Mouse (Mus musculus) kidney, postnatal 0 days (tissue): Measurements from ENCODE around the gene Mmp14. TPM values are rescaled to one million over a fixed set of nuclear protein-coding genes. Genes with fewer than 3 reads are reported as not detected.

ENCODE experiments used
- ATAC-seq: fragments of 200-750 bp; cut with Nextera tagmentation; replicated peaks from 2 replicates; pipeline ENCODE4 v1.8.0; 2017; ENCODE audit warnings: low read depth, moderate number of reproducible peaks, moderate TSS enrichment, moderate library complexity; ENCODE audit not compliant: low FRiP score
- DNase-seq: peaks from one replicate; pipeline ENCODE4 v3.0.0-alpha.2; 2016; ENCODE audit warnings: low spot score
- H3K27ac ChIP-seq: fragments of 300-500 bp; sonication (generic); 2 replicates; pipeline ENCODE4 v1.5.1; 2014; ENCODE audit warnings: mild to moderate bottlenecking
- H3K27me3 ChIP-seq: fragments of 300-500 bp; sonication (generic); 2 replicates; pipeline ENCODE4 v1.6.1; 2014; ENCODE audit warnings: low read length, mixed read lengths; ENCODE audit not compliant: insufficient read depth
- H3K36me3 ChIP-seq: fragments of 300-500 bp; sonication (generic); 2 replicates; pipeline ENCODE4 v1.6.1; 2014; ENCODE audit warnings: low read length, mixed read lengths; ENCODE audit not compliant: insufficient read depth
- H3K4me1 ChIP-seq: fragments of 300-500 bp; sonication (generic); replicated peaks from 2 replicates; pipeline ENCODE4 v1.6.1; 2014; ENCODE audit warnings: antibody characterized with exemption, low read length, mixed read lengths; ENCODE audit not compliant: insufficient read depth
- H3K4me2 ChIP-seq: fragments of 300-500 bp; sonication (generic); 2 replicates; pipeline ENCODE4 v1.6.1; 2014; ENCODE audit warnings: mild to moderate bottlenecking, low read length, moderate library complexity, mixed read lengths
- H3K4me3 ChIP-seq: fragments of 300-500 bp; sonication (generic); replicated peaks from 2 replicates; pipeline ENCODE4 v1.5.1; 2014; ENCODE audit warnings: low read depth, low read length
- H3K9ac ChIP-seq: fragments of 300-500 bp; sonication (generic); 2 replicates; pipeline ENCODE4 v1.6.1; 2014; ENCODE audit warnings: low read depth, low read length
- H3K9me3 ChIP-seq: fragments of 300-500 bp; sonication (generic); replicated peaks from 2 replicates; pipeline ENCODE4 v1.6.1; 2016; ENCODE audit warnings: low read length, inconsistent platforms, mixed read lengths
- CTCF ChIP-seq: IDR thresholded peaks from 2 replicates; pipeline ENCODE4 v1.5.1; 2016; ENCODE audit warnings: antibody characterized with exemption, low read depth, mild to moderate bottlenecking, moderate library complexity
- WGBS: fragments of 180-500 bp; shearing (Covaris S2); extraction: QIAGEN DNeasy Blood & Tissue Kit; methylation state at CpG from one replicate; pipeline ENCODE4 v1.1.7; 2014; 5-methylcytosine and 5-hydroxymethylcytosine counted together
- polyA plus RNA-seq: library from polyadenylated mRNA; unstranded; fragments of >200 nt; fragmentation: Nextera tagmentation; extraction: Ambion mirVana; gene quantifications from 2 replicates; pipeline ENCODE4 v1.2.1, GENCODE M21; 2015

Mmp14 gene
- polyA plus RNA-seq, 1 experiment from 2014 or later = 107 TPM

GRCm38 (mm10) chr14:54453566-54453965, 22.2 kb downstream of the Mmp14 start:
- Histone ChIP-seq H3K4me3 (no peak overlapping the region), H3K9ac (no peak overlapping the region), H3K36me3 (no peaks in the 10 kb centered on the region), H3K4me1 (no peaks in the 10 kb centered on the region), H3K9me3 (no peaks in the 10 kb centered on the region), H3K27ac (no peak overlapping the region), H3K27me3 (no peaks in the 10 kb centered on the region), H3K4me2 (no peak overlapping the region)
- DNase-seq (no peak), ATAC-seq (no peak)
- TF ChIP-seq CTCF = no peak
- 89% methylated on average over 9 of the region's 9 CpGs for WGBS

GRCm38 (mm10) chr14:54454669-54455528, 23.5 kb downstream of the Mmp14 start:
- no peaks in the 10 kb centered on the region for H3K36me3 ChIP-seq
- ATAC-seq (no peak), DNase-seq (peak; percentile 54)
- H3K9me3 ChIP-seq = no peaks in the 10 kb centered on the region
- no peak overlapping the region for H3K4me3 ChIP-seq
- no peak overlapping the region for H3K27ac ChIP-seq
- WGBS = 68% methylated on average over 11 of the region's 11 CpGs
- H3K9ac ChIP-seq = no peak overlapping the region
- H3K27me3 ChIP-seq = no peaks in the 10 kb centered on the region
- H3K4me2 ChIP-seq = no peak overlapping the region
- no peaks in the 10 kb centered on the region for H3K4me1 ChIP-seq
- no peak for TF ChIP-seq CTCF

- 72% methylated on average over 14 of the region's 14 CpGs for WGBS
- ATAC-seq (no peak), DNase-seq (no peak)
- Histone ChIP-seq H3K4me2 (no peak overlapping the region), H3K4me1 (no peaks in the 10 kb centered on the region), H3K27me3 (no peaks in the 10 kb centered on the region), H3K27ac (no peak overlapping the region), H3K36me3 (no peaks in the 10 kb centered on the region), H3K9ac (no peak overlapping the region), H3K4me3 (no peak overlapping the region), H3K9me3 (no peaks in the 10 kb centered on the region)
- no peak for TF ChIP-seq CTCF
Observed at GRCm38 (mm10) chr14:54457907-54458569, 26.6 kb downstream of the Mmp14 start.

GRCm38 (mm10) chr14:54462146-54462545, 30.7 kb downstream of the Mmp14 start:
- 78% methylated on average over 4 of the region's 4 CpGs for WGBS
- H3K36me3 ChIP-seq = peaks cover 5% of the 10 kb centered on the region
- no peak overlapping the region for H3K4me2 ChIP-seq
- H3K27ac ChIP-seq = no peak overlapping the region
- no peak overlapping the region for H3K9ac ChIP-seq
- ATAC-seq = no peak
- H3K27me3 ChIP-seq = no peaks in the 10 kb centered on the region
- H3K4me1 ChIP-seq = 0 out of 2 replicates have a peak, but pooled peaks cover 3% of the 10 kb centered on the region
- TF ChIP-seq CTCF = no peak
- no peak for DNase-seq
- no peaks in the 10 kb centered on the region for H3K9me3 ChIP-seq
- no peak overlapping the region for H3K4me3 ChIP-seq

- DNase-seq = no peak
- peak; percentile 17; the same call in 1 of the 2 replicates for ATAC-seq
- Histone ChIP-seq H3K27me3 (no peaks in the 10 kb centered on the region), H3K27ac (peak overlapping the region; percentile 93), H3K36me3 (peaks cover 17% of the 10 kb centered on the region), H3K9ac (peak overlapping the region; percentile 85), H3K4me1 (0 out of 2 replicates have a peak, but pooled peaks cover 3% of the 10 kb centered on the region), H3K9me3 (no peaks in the 10 kb centered on the region), H3K4me2 (peak overlapping the region; percentile 73), H3K4me3 (peak overlapping the region; percentile 80)
- TF ChIP-seq CTCF = no peak
- WGBS = 13% methylated on average over 12 of the region's 12 CpGs
Observed at GRCm38 (mm10) chr14:54463108-54463958, 31.9 kb downstream of the Mmp14 start.

GRCm38 (mm10) chr14:54463959-54464292, 32.5 kb downstream of the Mmp14 start, which contains the start of gene Lrp10:
Gene Lrp10 (plus strand): TSS chr14:54464137.
- peak within 1 kb of the TSS; percentile 93 for H3K27ac ChIP-seq
- no peaks in the 10 kb centered on the region for H3K27me3 ChIP-seq
- peak within 1 kb of the TSS; percentile 73 for H3K4me2 ChIP-seq
- DNase-seq = peak; percentile 95
- H3K36me3 ChIP-seq = peaks cover 23% of the 10 kb centered on the region
- H3K9ac ChIP-seq = peak within 1 kb of the TSS; percentile 85
- 0 out of 2 replicates have a peak, but pooled peaks cover 3% of the 10 kb centered on the region for H3K4me1 ChIP-seq
- H3K9me3 ChIP-seq = no peaks in the 10 kb centered on the region
- TF ChIP-seq CTCF = no peak
- 0% methylated on average over 24 of the region's 35 CpGs for WGBS
- peak within 1 kb of the TSS; percentile 80 for H3K4me3 ChIP-seq
- ATAC-seq = peak; percentile 89
